Mouse (Mus musculus): Measurements from ENCODE around the gene Cyp2j5. TPM values are rescaled to one million over a fixed set of nuclear protein-coding genes. Genes with fewer than 3 reads are reported as not detected.

The Cyp2j5 gene
- 19.8 and 28.2 TPM in 2 replicates for polyA plus RNA-seq (2015; fragmentation: Nextera tagmentation; extraction: Ambion mirVana)

DNA sequence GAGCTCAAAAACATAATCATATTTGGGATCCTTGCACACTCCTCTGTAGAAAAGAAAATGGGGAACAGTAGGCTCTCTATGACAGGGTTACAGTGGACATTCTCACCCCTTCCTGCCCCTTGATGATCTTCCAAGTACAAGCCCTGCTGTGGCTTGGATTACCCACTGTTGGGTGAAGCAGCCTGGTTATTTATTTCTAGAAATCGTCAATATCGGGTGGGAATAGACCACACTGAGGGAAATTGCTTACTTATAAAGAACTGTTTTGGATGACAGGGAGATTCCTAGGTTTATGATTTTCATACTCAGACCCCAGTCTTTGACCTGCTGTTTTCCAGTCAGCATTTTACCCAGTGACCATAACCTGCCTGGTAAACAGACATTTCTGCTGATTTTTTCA, at the start of gene Cyp2j5:
Gene Cyp2j5, minus strand, starts transcription at position 164 of the 400 bp plus-strand sequence.
- Histone ChIP-seq H3K4me1 (ENCODE audit: insufficient read depth, low read length) (no peaks in the 10 kb centered on the region), H3K9ac (replicated peaks; ENCODE audit: low read length) (no peak within 1 kb of the TSS), H3K36me3 (ENCODE audit: insufficient read depth, low read length) (no peaks in the 10 kb centered on the region), H3K9me3 (ENCODE audit: low read length) (no peaks in the 10 kb centered on the region), H3K4me3 (ENCODE audit: low read length) (no peak within 1 kb of the TSS), H3K27me3 (ENCODE audit: insufficient read depth, low read length) (no peaks in the 10 kb centered on the region), H3K4me2 (replicated peaks; ENCODE audit: low read depth, low read length) (no peak within 1 kb of the TSS), H3K27ac (ENCODE audit: low read length) (no peak within 1 kb of the TSS)
- WGBS, result 88% methylated on average over 2 of the region's 2 CpGs
- peak; percentile 59; the same call in 1 of the 2 replicates for ATAC-seq (ENCODE audit: low FRiP score, low TSS enrichment)

DNA sequence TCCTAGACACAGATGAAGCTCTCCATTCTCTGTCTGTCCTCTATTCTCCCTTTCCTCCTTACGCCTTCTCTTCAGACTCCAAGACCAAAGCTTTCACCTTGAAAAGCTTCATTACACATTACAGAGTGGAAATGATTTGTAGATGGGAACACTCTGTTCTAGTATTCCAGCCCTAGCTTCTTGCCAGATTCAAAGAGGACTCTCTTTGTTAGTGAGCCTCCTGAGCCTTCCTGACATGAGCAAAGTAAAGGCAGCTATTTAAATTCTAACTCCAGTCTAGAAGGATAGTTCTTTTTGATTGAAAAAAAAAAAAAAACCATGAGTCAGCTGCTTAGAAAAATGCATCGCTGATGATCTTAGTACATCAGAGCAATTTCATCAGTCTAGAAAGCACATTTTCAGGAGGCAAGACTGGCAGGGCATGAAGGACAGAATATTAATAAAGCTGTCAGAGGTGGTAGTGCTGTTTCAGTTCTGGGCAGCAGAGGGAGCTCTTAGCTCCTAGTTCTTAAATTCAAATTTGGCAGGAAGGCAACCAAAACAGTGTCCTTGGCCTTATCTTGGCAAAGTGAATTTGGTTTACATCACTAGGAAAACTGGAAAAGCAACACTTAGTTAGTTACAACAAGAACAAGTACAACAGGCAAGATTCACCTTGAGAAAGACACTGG, 41.5 kb upstream of the Cyp2j5 start:
- Histone ChIP-seq H3K27me3 (ENCODE audit: insufficient read depth, low read length) (no peaks in the 10 kb centered on the region), H3K9me3 (ENCODE audit: low read length) (no peaks in the 10 kb centered on the region), H3K4me3 (ENCODE audit: low read length) (no peak overlapping the region), H3K4me1 (ENCODE audit: insufficient read depth, low read length) (no peaks in the 10 kb centered on the region), H3K36me3 (ENCODE audit: insufficient read depth, low read length) (no peaks in the 10 kb centered on the region), H3K9ac (replicated peaks; ENCODE audit: low read length) (no peak overlapping the region), H3K4me2 (replicated peaks; ENCODE audit: low read depth, low read length) (no peak overlapping the region), H3K27ac (ENCODE audit: low read length) (no peak overlapping the region)
- 56% methylated on average over 2 of the region's 2 CpGs for WGBS
- ATAC-seq (ENCODE audit: low FRiP score, low TSS enrichment), result no peak

DNA sequence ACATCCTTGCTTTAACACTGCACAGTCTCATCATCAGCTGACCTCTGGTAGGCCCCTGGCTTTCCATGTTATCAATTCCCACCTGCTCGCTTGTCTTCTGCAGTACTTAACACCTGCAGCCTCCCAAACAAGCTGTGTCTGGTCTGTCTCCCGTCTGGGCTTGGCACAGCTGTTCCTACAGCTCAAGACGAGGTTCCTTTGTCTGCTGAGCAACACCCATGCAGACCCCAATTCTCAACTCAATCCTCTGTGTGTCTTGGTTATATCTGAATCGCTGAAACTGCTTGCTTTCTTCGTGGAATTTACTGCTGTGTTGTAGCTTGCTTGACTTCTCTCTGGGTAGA, 34.2 kb upstream of the Cyp2j5 start:
- no peaks in the 10 kb centered on the region for H3K36me3 ChIP-seq (ENCODE audit: insufficient read depth, low read length)
- H3K4me1 ChIP-seq (ENCODE audit: insufficient read depth, low read length), result no peaks in the 10 kb centered on the region
- 65% methylated on average over 5 of the region's 5 CpGs for WGBS
- H3K27ac ChIP-seq (ENCODE audit: low read length), result no peak overlapping the region
- H3K9ac ChIP-seq (replicated peaks; ENCODE audit: low read length), result no peak overlapping the region
- no peak overlapping the region for H3K4me2 ChIP-seq (replicated peaks; ENCODE audit: low read depth, low read length)
- no peak overlapping the region for H3K4me3 ChIP-seq (ENCODE audit: low read length)
- ATAC-seq (ENCODE audit: low FRiP score, low TSS enrichment), result no peak
- no peaks in the 10 kb centered on the region for H3K9me3 ChIP-seq (ENCODE audit: low read length)
- H3K27me3 ChIP-seq (ENCODE audit: insufficient read depth, low read length), result no peaks in the 10 kb centered on the region

DNA sequence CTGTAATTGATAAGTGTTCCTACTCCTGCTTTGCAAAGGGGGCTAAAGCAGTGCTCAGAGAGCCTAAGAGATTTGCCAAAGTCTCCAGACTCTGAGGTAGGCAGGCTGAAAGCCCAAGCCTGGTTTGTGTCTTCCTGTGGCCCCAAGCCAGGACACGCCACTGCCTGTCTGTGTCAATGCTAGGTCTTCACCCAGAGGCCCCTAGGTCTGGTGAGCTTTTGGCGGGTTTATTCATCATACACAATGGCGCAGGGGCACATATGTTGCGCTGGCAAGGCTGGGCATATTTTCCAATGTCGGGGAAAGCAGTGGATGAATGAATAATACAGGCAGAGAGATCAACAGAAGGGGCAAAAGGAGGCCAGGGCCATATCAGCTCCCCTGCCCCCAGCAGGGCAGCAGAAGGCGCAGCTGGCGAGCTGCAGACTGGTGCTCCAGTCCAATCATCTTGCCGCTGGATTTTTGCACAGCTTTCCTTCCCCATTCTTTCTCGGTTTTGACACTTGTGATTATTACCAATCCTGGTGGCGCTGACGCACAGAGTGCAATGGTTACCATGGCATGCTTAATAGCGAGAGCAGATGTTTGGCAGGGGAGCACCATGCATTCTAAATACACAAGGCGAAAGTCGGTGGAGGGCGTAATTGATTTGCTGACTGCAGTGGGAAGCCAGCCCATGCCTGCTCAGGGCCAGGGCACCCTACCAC, 33.7 kb upstream of the Cyp2j5 start:
- WGBS, result 81% methylated on average over 15 of the region's 15 CpGs
- no peak overlapping the region for H3K4me3 ChIP-seq (ENCODE audit: low read length)
- no peaks in the 10 kb centered on the region for H3K4me1 ChIP-seq (ENCODE audit: insufficient read depth, low read length)
- no peaks in the 10 kb centered on the region for H3K9me3 ChIP-seq (ENCODE audit: low read length)
- ATAC-seq (ENCODE audit: low FRiP score, low TSS enrichment), result peak; percentile 46; the same call in 1 of the 2 replicates
- no peaks in the 10 kb centered on the region for H3K27me3 ChIP-seq (ENCODE audit: insufficient read depth, low read length)
- H3K9ac ChIP-seq (replicated peaks; ENCODE audit: low read length), result no peak overlapping the region
- no peaks in the 10 kb centered on the region for H3K36me3 ChIP-seq (ENCODE audit: insufficient read depth, low read length)
- no peak overlapping the region for H3K27ac ChIP-seq (ENCODE audit: low read length)
- no peak overlapping the region for H3K4me2 ChIP-seq (replicated peaks; ENCODE audit: low read depth, low read length)

DNA sequence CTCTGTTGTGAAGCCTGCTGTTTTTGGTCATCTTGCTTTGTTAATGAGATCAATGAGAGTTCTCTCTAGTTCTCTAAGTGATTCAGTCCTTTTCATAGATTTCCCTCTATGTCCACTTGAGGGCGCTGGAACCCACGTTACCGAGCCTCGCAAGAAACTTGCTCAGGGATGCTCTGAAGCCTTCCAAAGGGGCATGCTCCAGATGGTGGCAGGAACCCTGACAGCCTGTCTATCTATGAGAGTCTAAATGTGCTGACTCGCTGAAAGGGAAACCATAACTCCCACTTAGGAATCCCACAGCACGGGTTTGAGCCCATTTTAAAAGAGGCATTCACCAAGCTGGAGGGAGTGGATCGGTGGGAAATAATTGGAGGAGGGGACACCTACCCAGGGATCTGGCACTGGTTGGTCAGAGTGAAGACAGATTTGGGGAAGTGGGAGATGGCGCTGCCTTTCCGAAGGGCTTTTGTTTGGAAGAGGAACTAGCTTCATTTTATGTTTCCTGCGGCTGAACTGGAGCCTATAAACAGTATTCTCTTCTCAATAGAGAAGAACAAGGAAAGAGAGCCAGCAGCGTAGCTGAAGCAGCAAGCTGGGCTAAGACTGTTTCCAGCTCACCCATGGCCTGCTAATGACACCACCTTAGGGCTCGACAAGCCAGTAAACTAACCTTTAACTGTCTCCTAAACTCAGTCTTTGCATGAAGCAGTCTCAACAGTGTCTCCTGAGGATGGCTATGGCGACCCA, 32.8 kb upstream of the Cyp2j5 start:
- Histone ChIP-seq H3K9me3 (ENCODE audit: low read length) (no peaks in the 10 kb centered on the region), H3K4me1 (ENCODE audit: insufficient read depth, low read length) (no peaks in the 10 kb centered on the region), H3K27ac (ENCODE audit: low read length) (no peak overlapping the region), H3K27me3 (ENCODE audit: insufficient read depth, low read length) (no peaks in the 10 kb centered on the region), H3K9ac (replicated peaks; ENCODE audit: low read length) (no peak overlapping the region), H3K4me2 (replicated peaks; ENCODE audit: low read depth, low read length) (peak overlapping the region; percentile 33), H3K36me3 (ENCODE audit: insufficient read depth, low read length) (no peaks in the 10 kb centered on the region), H3K4me3 (ENCODE audit: low read length) (no peak overlapping the region)
- peak; percentile 71; the same call in 1 of the 2 replicates for ATAC-seq (ENCODE audit: low FRiP score, low TSS enrichment)
- 35% methylated on average over 13 of the region's 13 CpGs for WGBS

DNA sequence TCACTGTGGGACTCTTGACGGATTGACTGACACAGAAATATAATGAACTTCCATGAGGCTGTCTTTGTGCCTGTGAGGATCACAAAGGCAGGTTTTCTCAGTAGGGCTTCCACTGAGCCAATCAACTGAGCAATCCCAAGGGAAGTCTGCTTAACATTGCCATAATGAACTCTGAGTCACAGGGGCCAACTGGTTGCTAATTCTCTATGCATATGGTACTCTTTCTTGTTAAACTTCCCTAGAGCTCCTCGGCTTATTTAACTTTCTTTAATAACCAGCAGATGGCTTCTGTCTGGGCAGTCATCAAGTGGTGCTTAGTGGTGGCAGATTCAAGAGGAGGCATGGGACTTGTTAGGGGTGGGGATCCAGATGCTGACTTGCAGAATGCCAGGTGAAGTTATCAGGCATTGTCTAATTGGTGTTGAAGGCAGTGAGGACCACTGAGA, 23.4 kb upstream of the Cyp2j5 start:
- WGBS, result 81% methylated on average over 2 of the region's 2 CpGs
- ATAC-seq (ENCODE audit: low FRiP score, low TSS enrichment), result no peak

DNA sequence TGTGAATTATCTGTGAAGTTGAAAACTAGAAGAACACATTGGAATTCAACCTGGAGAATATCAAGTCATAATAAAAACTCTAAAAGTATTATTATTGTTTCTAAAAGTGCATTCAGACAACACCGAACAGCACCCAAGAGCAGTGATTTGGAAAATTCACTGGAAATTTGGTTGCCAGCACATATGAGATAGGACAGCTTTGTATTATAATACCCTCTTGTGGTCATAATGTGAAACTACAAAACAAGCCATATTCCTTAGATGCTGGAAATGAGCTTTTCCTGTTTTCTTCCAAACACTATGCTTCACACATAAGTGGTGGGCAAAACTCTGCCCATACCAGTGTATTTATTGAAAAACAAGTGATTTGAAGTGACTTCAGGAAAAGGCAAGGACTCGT, 19.5 kb upstream of the Cyp2j5 start:
- Histone ChIP-seq H3K9me3 (ENCODE audit: low read length) (no peaks in the 10 kb centered on the region), H3K4me1 (ENCODE audit: insufficient read depth, low read length) (no peaks in the 10 kb centered on the region), H3K4me2 (replicated peaks; ENCODE audit: low read depth, low read length) (no peak overlapping the region), H3K27ac (ENCODE audit: low read length) (no peak overlapping the region), H3K27me3 (ENCODE audit: insufficient read depth, low read length) (no peaks in the 10 kb centered on the region), H3K36me3 (ENCODE audit: insufficient read depth, low read length) (no peaks in the 10 kb centered on the region), H3K9ac (replicated peaks; ENCODE audit: low read length) (no peak overlapping the region), H3K4me3 (ENCODE audit: low read length) (no peak overlapping the region)
- 33% methylated on average over 2 of the region's 2 CpGs for WGBS
- no peak for ATAC-seq (ENCODE audit: low FRiP score, low TSS enrichment)

More for the DNA sequence above, 23.4 kb upstream of the Cyp2j5 start:
- H3K36me3 ChIP-seq (ENCODE audit: insufficient read depth, low read length), result no peaks in the 10 kb centered on the region
- no peak overlapping the region for H3K9ac ChIP-seq (replicated peaks; ENCODE audit: low read length)
- no peaks in the 10 kb centered on the region for H3K4me1 ChIP-seq (ENCODE audit: insufficient read depth, low read length)
- H3K27ac ChIP-seq (ENCODE audit: low read length), result no peak overlapping the region
- no peaks in the 10 kb centered on the region for H3K27me3 ChIP-seq (ENCODE audit: insufficient read depth, low read length)
- H3K9me3 ChIP-seq (ENCODE audit: low read length), result no peaks in the 10 kb centered on the region
- H3K4me3 ChIP-seq (ENCODE audit: low read length), result no peak overlapping the region
- no peak overlapping the region for H3K4me2 ChIP-seq (replicated peaks; ENCODE audit: low read depth, low read length)

DNA sequence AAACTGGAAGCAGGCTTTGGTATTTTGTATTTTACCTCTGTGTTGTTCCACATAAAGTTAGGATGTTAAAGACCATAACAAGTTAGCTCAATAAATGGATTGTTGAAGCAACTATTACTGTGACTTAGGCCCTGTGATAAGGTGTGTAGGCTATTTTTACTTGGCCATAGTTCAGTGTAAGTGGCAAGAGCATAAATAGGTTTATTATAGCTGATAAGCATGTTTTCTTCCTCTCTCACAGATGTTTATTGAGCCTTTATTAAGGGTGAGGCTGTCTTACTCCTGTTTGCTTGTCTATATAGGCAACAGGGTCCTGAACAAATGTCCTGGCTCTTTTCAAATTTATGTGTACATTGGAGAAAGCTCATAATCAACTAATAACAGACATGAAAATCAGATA, 17.0 kb upstream of the Cyp2j5 start:
- H3K36me3 ChIP-seq (ENCODE audit: insufficient read depth, low read length), result no peaks in the 10 kb centered on the region
- no peaks in the 10 kb centered on the region for H3K27me3 ChIP-seq (ENCODE audit: insufficient read depth, low read length)
- no peak overlapping the region for H3K4me3 ChIP-seq (ENCODE audit: low read length)
- no peak overlapping the region for H3K27ac ChIP-seq (ENCODE audit: low read length)
- H3K9me3 ChIP-seq (ENCODE audit: low read length), result no peaks in the 10 kb centered on the region
- no peak overlapping the region for H3K4me2 ChIP-seq (replicated peaks; ENCODE audit: low read depth, low read length)
- H3K4me1 ChIP-seq (ENCODE audit: insufficient read depth, low read length), result no peaks in the 10 kb centered on the region
- no peak overlapping the region for H3K9ac ChIP-seq (replicated peaks; ENCODE audit: low read length)
- ATAC-seq (ENCODE audit: low FRiP score, low TSS enrichment), result no peak

DNA sequence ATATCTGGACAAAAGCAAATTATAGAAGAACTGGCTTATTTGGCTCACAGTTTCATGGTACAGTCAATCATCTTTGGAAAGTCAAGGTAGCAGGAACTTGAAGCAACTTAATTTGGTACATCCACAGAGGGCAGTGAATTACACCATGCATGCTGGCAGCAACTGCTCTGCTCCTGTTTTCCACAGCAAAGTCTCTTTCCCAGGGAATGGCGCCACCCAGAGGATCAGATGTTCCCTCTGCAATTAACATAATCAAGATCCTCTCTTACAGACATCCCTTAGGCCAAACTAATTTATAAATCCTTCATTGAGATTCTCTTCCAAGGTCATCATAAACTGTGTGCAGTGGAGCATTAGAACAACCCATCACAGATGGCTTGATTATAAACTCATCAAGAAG, 16.3 kb upstream of the Cyp2j5 start:
- H3K9ac ChIP-seq (replicated peaks; ENCODE audit: low read length), result no peak overlapping the region
- H3K4me2 ChIP-seq (replicated peaks; ENCODE audit: low read depth, low read length), result no peak overlapping the region
- no peaks in the 10 kb centered on the region for H3K27me3 ChIP-seq (ENCODE audit: insufficient read depth, low read length)
- no peaks in the 10 kb centered on the region for H3K36me3 ChIP-seq (ENCODE audit: insufficient read depth, low read length)
- 28% methylated on average over 1 of the region's 1 CpGs for WGBS
- H3K4me3 ChIP-seq (ENCODE audit: low read length), result no peak overlapping the region
- H3K9me3 ChIP-seq (ENCODE audit: low read length), result no peaks in the 10 kb centered on the region
- ATAC-seq (ENCODE audit: low FRiP score, low TSS enrichment), result no peak
- H3K27ac ChIP-seq (ENCODE audit: low read length), result no peak overlapping the region
- no peaks in the 10 kb centered on the region for H3K4me1 ChIP-seq (ENCODE audit: insufficient read depth, low read length)

Measured in kidney, embryonic 16.5 days (tissue).